Mouse (Mus musculus): ENCODE measurements around the gene Rnf215. TPM values are rescaled to one million over a fixed set of nuclear protein-coding genes. Genes with fewer than 3 reads are reported as not detected.
"Not testable (repeated sequence)": the region's sequence is repeated elsewhere in the genome, so short reads cannot be mapped to it uniquely, and the experiment has no call there.

Rnf215 gene
- polyA plus RNA-seq, 1 experiment from 2014 or later = 51.0 TPM

GRCm38 (mm10) chr11:4097091-4097621 is 37.8 kb upstream of the Rnf215 start:
- Histone ChIP-seq H3K9ac (replicated peaks; ENCODE audit: low read depth, low read length) (peak overlapping the region; percentile 77), H3K27ac (ENCODE audit: low read depth, low read length) (peak overlapping the region; percentile 82), H3K9me3 (ENCODE audit: control insufficient read depth, low read length) (no peaks in the 10 kb centered on the region), H3K4me3 (ENCODE audit: low read depth, low read length) (peak overlapping the region; percentile 41), H3K4me2 (ENCODE audit: low read depth, low read length) (peak overlapping the region; percentile 77), H3K27me3 (ENCODE audit: control insufficient read depth, insufficient read depth, low read length) (no peaks in the 10 kb centered on the region), H3K36me3 (ENCODE audit: control insufficient read depth, insufficient read depth, low read length) (no peaks in the 10 kb centered on the region), H3K4me1 (ENCODE audit: control insufficient read depth, insufficient read depth, low read length) (peaks cover 10% of the 10 kb centered on the region)
- peak; percentile 47 for ATAC-seq (ENCODE audit: low read depth)
- 28% methylated on average over 10 of the region's 10 CpGs for WGBS

GRCm38 (mm10) chr11:4098120-4098519 is 36.9 kb upstream of the Rnf215 start:
- Histone ChIP-seq H3K9me3 (ENCODE audit: control insufficient read depth, low read length) (no peaks in the 10 kb centered on the region), H3K9ac (replicated peaks; ENCODE audit: low read depth, low read length) (no peak overlapping the region), H3K27ac (ENCODE audit: low read depth, low read length) (no peak overlapping the region), H3K4me1 (ENCODE audit: control insufficient read depth, insufficient read depth, low read length) (peaks cover 10% of the 10 kb centered on the region), H3K4me3 (ENCODE audit: low read depth, low read length) (no peak overlapping the region), H3K36me3 (ENCODE audit: control insufficient read depth, insufficient read depth, low read length) (no peaks in the 10 kb centered on the region), H3K27me3 (ENCODE audit: control insufficient read depth, insufficient read depth, low read length) (no peaks in the 10 kb centered on the region), H3K4me2 (ENCODE audit: low read depth, low read length) (no peak overlapping the region)
- 64% methylated on average over 8 of the region's 8 CpGs for WGBS
- ATAC-seq (ENCODE audit: low read depth) = no peak

- Histone ChIP-seq H3K27ac (ENCODE audit: low read depth, low read length) (no peak overlapping the region), H3K36me3 (ENCODE audit: control insufficient read depth, insufficient read depth, low read length) (no peaks in the 10 kb centered on the region), H3K4me2 (ENCODE audit: low read depth, low read length) (no peak overlapping the region), H3K9ac (replicated peaks; ENCODE audit: low read depth, low read length) (no peak overlapping the region), H3K4me3 (ENCODE audit: low read depth, low read length) (no peak overlapping the region), H3K4me1 (ENCODE audit: control insufficient read depth, insufficient read depth, low read length) (peaks cover 10% of the 10 kb centered on the region), H3K27me3 (ENCODE audit: control insufficient read depth, insufficient read depth, low read length) (no peaks in the 10 kb centered on the region), H3K9me3 (ENCODE audit: control insufficient read depth, low read length) (no peaks in the 10 kb centered on the region)
- no peak for ATAC-seq (ENCODE audit: low read depth)
- 76% methylated on average over 7 of the region's 7 CpGs for WGBS
These were observed 36.2 kb upstream of the Rnf215 start for GRCm38 (mm10) chr11:4098816-4099215.

- Histone ChIP-seq H3K9ac (replicated peaks; ENCODE audit: low read depth, low read length) (no peak overlapping the region), H3K36me3 (ENCODE audit: control insufficient read depth, insufficient read depth, low read length) (no peaks in the 10 kb centered on the region), H3K27ac (ENCODE audit: low read depth, low read length) (no peak overlapping the region), H3K4me2 (ENCODE audit: low read depth, low read length) (no peak overlapping the region), H3K4me3 (ENCODE audit: low read depth, low read length) (no peak overlapping the region), H3K9me3 (ENCODE audit: control insufficient read depth, low read length) (no peaks in the 10 kb centered on the region), H3K27me3 (ENCODE audit: control insufficient read depth, insufficient read depth, low read length) (no peaks in the 10 kb centered on the region), H3K4me1 (ENCODE audit: control insufficient read depth, insufficient read depth, low read length) (peaks cover 8% of the 10 kb centered on the region)
- no peak for ATAC-seq (ENCODE audit: low read depth)
- WGBS = 68% methylated on average over 3 of the region's 3 CpGs
These were observed 35.6 kb upstream of the Rnf215 start for GRCm38 (mm10) chr11:4099447-4099846.

- Histone ChIP-seq H3K27ac (ENCODE audit: low read depth, low read length) (no peak overlapping the region), H3K4me2 (ENCODE audit: low read depth, low read length) (no peak overlapping the region), H3K36me3 (ENCODE audit: control insufficient read depth, insufficient read depth, low read length) (no peaks in the 10 kb centered on the region), H3K9ac (replicated peaks; ENCODE audit: low read depth, low read length) (no peak overlapping the region), H3K27me3 (ENCODE audit: control insufficient read depth, insufficient read depth, low read length) (no peaks in the 10 kb centered on the region), H3K4me1 (ENCODE audit: control insufficient read depth, insufficient read depth, low read length) (peaks cover 5% of the 10 kb centered on the region; the same call in 1 of the 2 replicates), H3K9me3 (ENCODE audit: control insufficient read depth, low read length) (no peaks in the 10 kb centered on the region), H3K4me3 (ENCODE audit: low read depth, low read length) (no peak overlapping the region)
- WGBS = 89% methylated on average over 5 of the region's 5 CpGs
- no peak for ATAC-seq (ENCODE audit: low read depth)
These were observed 33.2 kb upstream of the Rnf215 start for GRCm38 (mm10) chr11:4101851-4102250.

GRCm38 (mm10) chr11:4103522-4103921 is 31.5 kb upstream of the Rnf215 start:
- H3K4me3 ChIP-seq (ENCODE audit: low read depth, low read length) = no peak overlapping the region
- no peak overlapping the region for H3K9ac ChIP-seq (replicated peaks; ENCODE audit: low read depth, low read length)
- 88% methylated on average over 14 of the region's 14 CpGs for WGBS
- no peak for ATAC-seq (ENCODE audit: low read depth)
- H3K27ac ChIP-seq (ENCODE audit: low read depth, low read length) = no peak overlapping the region
- H3K9me3 ChIP-seq (ENCODE audit: control insufficient read depth, low read length) = no peaks in the 10 kb centered on the region
- H3K36me3 ChIP-seq (ENCODE audit: control insufficient read depth, insufficient read depth, low read length) = no peaks in the 10 kb centered on the region
- H3K27me3 ChIP-seq (ENCODE audit: control insufficient read depth, insufficient read depth, low read length) = no peaks in the 10 kb centered on the region
- H3K4me2 ChIP-seq (ENCODE audit: low read depth, low read length) = no peak overlapping the region
- H3K4me1 ChIP-seq (ENCODE audit: control insufficient read depth, insufficient read depth, low read length) = no peaks in the 10 kb centered on the region

GRCm38 (mm10) chr11:4104989-4105388 is 30.0 kb upstream of the Rnf215 start:
- 80% methylated on average over 5 of the region's 5 CpGs for WGBS
- H3K4me3 ChIP-seq (ENCODE audit: low read depth, low read length) = no peak overlapping the region

GRCm38 (mm10) chr11:4105444-4105843 is 29.6 kb upstream of the Rnf215 start:
- H3K4me2 ChIP-seq (ENCODE audit: low read depth, low read length) = no peak overlapping the region

More at GRCm38 (mm10) chr11:4104989-4105388, 30.0 kb upstream of the Rnf215 start:
- Histone ChIP-seq H3K36me3 (ENCODE audit: control insufficient read depth, insufficient read depth, low read length) (peaks cover 3% of the 10 kb centered on the region; the same call in 1 of the 2 replicates), H3K27ac (ENCODE audit: low read depth, low read length) (no peak overlapping the region), H3K27me3 (ENCODE audit: control insufficient read depth, insufficient read depth, low read length) (no peaks in the 10 kb centered on the region), H3K9me3 (ENCODE audit: control insufficient read depth, low read length) (no peaks in the 10 kb centered on the region), H3K9ac (replicated peaks; ENCODE audit: low read depth, low read length) (no peak overlapping the region), H3K4me1 (ENCODE audit: control insufficient read depth, insufficient read depth, low read length) (no peaks in the 10 kb centered on the region), H3K4me2 (ENCODE audit: low read depth, low read length) (no peak overlapping the region)
- no peak for ATAC-seq (ENCODE audit: low read depth)

GRCm38 (mm10) chr11:4107901-4108300 is 27.1 kb upstream of the Rnf215 start:
- not testable (repeated sequence) for H3K9me3 ChIP-seq (ENCODE audit: control insufficient read depth, low read length); H3K27ac ChIP-seq (ENCODE audit: low read depth, low read length); ATAC-seq (ENCODE audit: low read depth); H3K4me2 ChIP-seq (ENCODE audit: low read depth, low read length); H3K4me3 ChIP-seq (ENCODE audit: low read depth, low read length); H3K27me3 ChIP-seq (ENCODE audit: control insufficient read depth, insufficient read depth, low read length); H3K36me3 ChIP-seq (ENCODE audit: control insufficient read depth, insufficient read depth, low read length); H3K9ac ChIP-seq (replicated peaks; ENCODE audit: low read depth, low read length); H3K4me1 ChIP-seq (ENCODE audit: control insufficient read depth, insufficient read depth, low read length)
- WGBS = 96% methylated on average over 6 of the region's 6 CpGs

More at GRCm38 (mm10) chr11:4105444-4105843, 29.6 kb upstream of the Rnf215 start:
- Histone ChIP-seq H3K27me3 (ENCODE audit: control insufficient read depth, insufficient read depth, low read length) (no peaks in the 10 kb centered on the region), H3K4me1 (ENCODE audit: control insufficient read depth, insufficient read depth, low read length) (no peaks in the 10 kb centered on the region), H3K9me3 (ENCODE audit: control insufficient read depth, low read length) (no peaks in the 10 kb centered on the region), H3K36me3 (ENCODE audit: control insufficient read depth, insufficient read depth, low read length) (peaks cover 3% of the 10 kb centered on the region; the same call in 1 of the 2 replicates), H3K4me3 (ENCODE audit: low read depth, low read length) (no peak overlapping the region), H3K9ac (replicated peaks; ENCODE audit: low read depth, low read length) (no peak overlapping the region), H3K27ac (ENCODE audit: low read depth, low read length) (no peak overlapping the region)
- WGBS = 25% methylated on average over 6 of the region's 6 CpGs
- no peak for ATAC-seq (ENCODE audit: low read depth)
